Mouse (Mus musculus) E14TG2a.4 (cell line): ENCODE measurements around the gene Slc35d2.

ENCODE experiments used
- H3K27me3 ChIP-seq: 2 replicates; pipeline ENCODE4 v1.6.1; 2014; ENCODE audit warnings: low read length, control low read depth; ENCODE audit not compliant: insufficient read depth
- H3K36me3 ChIP-seq: 2 replicates; pipeline ENCODE4 v1.6.1; 2014; ENCODE audit warnings: low read length, control low read depth; ENCODE audit not compliant: insufficient read depth
- H3K4me1 ChIP-seq: replicated peaks from 2 replicates; pipeline ENCODE4 v1.6.1; 2014; ENCODE audit warnings: low read depth, low read length, control low read depth
- H3K4me3 ChIP-seq: replicated peaks from 2 replicates; pipeline ENCODE4 v1.5.1; 2014; ENCODE audit warnings: mild to moderate bottlenecking, low read length
- H3K9me3 ChIP-seq: 2 replicates; pipeline ENCODE4 v1.6.1; 2014; ENCODE audit warnings: low read length, control low read depth
- CTCF ChIP-seq: conservative IDR thresholded peaks from 2 replicates; pipeline ENCODE4 v1.5.1; 2014; ENCODE audit warnings: low read length
- NANOG ChIP-seq: IDR thresholded peaks from 2 replicates; pipeline ENCODE4 v1.6.1; 2014; ENCODE audit warnings: borderline replicate concordance, low read length, mixed read lengths
- POU5F1 ChIP-seq: IDR thresholded peaks from 2 replicates; pipeline ENCODE4 v1.6.1; 2014; ENCODE audit warnings: low read length, borderline replicate concordance

Gene Slc35d2

DNA sequence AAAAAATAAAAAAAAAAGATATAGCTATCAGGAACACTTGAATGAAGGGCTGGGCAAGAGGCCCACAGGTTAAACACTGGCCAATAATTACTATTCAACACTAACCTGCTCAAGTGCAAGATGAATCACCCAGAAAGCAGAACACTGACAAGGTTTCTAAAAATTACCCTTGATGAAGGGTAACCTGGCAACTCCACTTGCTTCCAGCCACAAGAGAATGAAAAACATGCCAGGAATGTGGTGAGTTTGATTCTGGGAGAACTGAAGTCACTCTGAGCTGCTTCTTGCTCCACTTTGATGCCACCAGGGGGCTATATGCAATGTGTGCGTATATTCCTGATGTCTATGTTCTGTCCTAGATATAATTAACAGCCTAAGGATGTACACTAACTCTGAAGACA lies 26.0 kb upstream of the Slc35d2 start:
- H3K4me3 ChIP-seq: no peak overlapping the region
- no peaks in the 10 kb centered on the region for H3K27me3 ChIP-seq
- H3K36me3 ChIP-seq: peaks cover 9% of the 10 kb centered on the region
- peaks cover 46% of the 10 kb centered on the region for H3K4me1 ChIP-seq
- no peak for TF ChIP-seq NANOG
- TF ChIP-seq CTCF: peak; percentile 27
- H3K9me3 ChIP-seq: no peaks in the 10 kb centered on the region

DNA sequence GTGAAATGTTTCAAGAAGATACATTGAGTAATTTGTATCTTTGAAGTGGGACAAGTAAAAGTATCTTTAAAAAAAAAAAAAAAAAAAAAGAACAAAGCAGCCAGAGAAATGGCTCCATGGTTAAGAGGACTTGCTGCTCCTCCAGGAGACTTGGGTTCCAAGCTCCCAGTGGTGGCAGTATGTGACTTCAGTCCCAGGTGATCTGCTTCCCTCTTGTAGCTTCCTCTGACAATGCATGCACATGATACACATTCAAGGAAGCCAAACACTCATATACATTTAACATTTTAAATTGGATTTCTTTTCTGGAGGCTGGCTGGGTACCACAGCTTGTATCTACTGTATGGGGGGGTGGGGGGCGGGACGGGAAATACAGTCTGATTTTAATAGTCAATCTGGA lies 25.5 kb upstream of the Slc35d2 start:
- H3K27me3 ChIP-seq: no peaks in the 10 kb centered on the region

DNA sequence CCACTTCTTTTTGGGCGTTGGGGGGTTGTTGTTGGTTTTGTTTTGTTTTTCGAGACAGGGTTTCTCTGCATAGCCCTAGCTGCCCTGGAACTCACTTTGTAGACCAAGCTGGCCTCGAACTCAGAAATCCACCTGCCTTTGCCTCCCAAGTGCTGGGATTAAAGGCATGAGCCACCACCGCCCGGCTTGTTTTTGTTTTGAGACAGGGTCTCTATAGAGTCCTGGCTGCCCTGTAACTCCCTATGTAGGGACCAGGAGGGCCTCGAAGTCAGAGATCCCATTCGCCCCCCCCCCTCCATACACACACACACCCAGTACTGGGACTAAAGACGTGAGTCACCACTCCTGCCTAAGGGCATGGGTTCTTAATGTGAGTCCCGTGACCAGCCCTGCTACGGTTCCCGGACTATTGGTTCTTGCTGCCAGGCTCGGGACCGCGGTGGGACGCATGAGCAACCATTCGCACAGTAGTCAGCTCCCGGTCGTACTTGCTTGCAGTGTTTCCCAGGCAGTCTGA lies 24.6 kb upstream of the Slc35d2 start:
- peaks cover 14% of the 10 kb centered on the region for H3K36me3 ChIP-seq
- H3K4me3 ChIP-seq: peak overlapping the region; percentile 65
- H3K4me1 ChIP-seq: peaks cover 55% of the 10 kb centered on the region
- H3K9me3 ChIP-seq: no peaks in the 10 kb centered on the region
- TF ChIP-seq CTCF: no peak
- H3K27me3 ChIP-seq: no peaks in the 10 kb centered on the region

More for the DNA sequence above, 25.5 kb upstream of the Slc35d2 start:
- Histone ChIP-seq H3K4me1 (peaks cover 47% of the 10 kb centered on the region), H3K9me3 (no peaks in the 10 kb centered on the region), H3K36me3 (peaks cover 14% of the 10 kb centered on the region), H3K4me3 (peak overlapping the region; percentile 65; the same call in 1 of the 2 replicates)
- TF ChIP-seq CTCF (no peak), POU5F1 (no peak), NANOG (no peak)

DNA sequence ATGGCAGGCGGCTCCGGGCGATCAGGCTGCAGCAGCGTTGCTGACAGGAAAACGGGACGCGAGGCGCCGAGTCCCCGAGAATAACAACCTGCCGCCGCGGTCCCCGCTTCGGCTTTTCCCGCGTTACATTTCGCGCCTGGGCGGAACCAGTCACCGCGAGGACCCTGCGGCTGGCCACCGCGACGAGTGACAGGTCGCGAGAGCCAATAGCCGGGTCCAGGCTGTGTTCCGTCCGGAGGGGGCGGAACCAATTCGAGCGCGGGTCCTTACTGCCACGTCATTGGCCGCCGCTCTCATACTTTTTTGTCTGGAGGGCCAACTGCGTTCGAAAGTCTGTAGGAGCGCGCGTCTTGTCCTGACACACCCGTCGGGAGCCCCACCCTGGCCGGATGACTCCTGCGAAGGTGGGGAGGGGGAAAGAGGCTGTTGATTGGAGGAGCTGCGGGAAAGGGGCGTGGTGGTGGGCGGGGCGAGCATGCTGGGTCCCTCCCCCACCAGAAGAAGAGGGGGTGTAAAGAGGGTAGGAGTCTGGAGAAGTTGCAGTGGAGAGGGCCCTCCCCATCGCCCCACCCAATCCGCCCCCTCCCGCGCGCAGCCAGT lies 24.0 kb upstream of the Slc35d2 start, which contains the start of gene Zfp367:
TSS of gene Zfp367 (minus strand) at position 120 of the 600 bp plus-strand sequence.
- peaks cover 14% of the 10 kb centered on the region for H3K36me3 ChIP-seq
- H3K9me3 ChIP-seq: no peaks in the 10 kb centered on the region
- TF ChIP-seq NANOG: no peak
- TF ChIP-seq POU5F1: no peak
- TF ChIP-seq CTCF: no peak
- peaks cover 61% of the 10 kb centered on the region for H3K4me1 ChIP-seq
- H3K4me3 ChIP-seq: peak within 1 kb of the TSS; percentile 99
- H3K27me3 ChIP-seq: no peaks in the 10 kb centered on the region

DNA sequence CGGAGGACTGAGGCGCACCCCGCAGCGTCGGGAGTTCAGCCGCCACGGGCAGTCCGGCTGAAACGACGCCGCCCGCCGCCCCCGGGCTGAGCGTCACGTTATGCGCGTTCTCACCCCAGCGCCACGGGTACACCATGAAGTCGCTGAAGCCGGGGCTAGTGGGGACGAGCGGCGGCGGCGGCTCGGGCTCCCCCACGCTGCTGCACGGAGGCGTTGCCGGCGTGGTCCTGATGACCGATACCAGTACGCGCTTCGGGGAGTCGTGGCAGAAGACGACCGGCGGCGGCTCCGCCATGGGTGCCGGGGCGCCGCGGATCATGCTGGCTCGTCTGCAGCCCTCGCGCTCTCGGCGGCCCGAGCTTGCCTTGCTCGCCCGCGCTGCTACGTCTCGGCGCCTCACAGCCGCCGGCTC lies 23.5 kb upstream of the Slc35d2 start:
- no peak for TF ChIP-seq POU5F1
- no peak for TF ChIP-seq CTCF
- TF ChIP-seq NANOG: no peak
- Histone ChIP-seq H3K9me3 (no peaks in the 10 kb centered on the region), H3K4me1 (peaks cover 65% of the 10 kb centered on the region), H3K36me3 (peaks cover 14% of the 10 kb centered on the region), H3K4me3 (peak overlapping the region; percentile 99), H3K27me3 (no peaks in the 10 kb centered on the region)

DNA sequence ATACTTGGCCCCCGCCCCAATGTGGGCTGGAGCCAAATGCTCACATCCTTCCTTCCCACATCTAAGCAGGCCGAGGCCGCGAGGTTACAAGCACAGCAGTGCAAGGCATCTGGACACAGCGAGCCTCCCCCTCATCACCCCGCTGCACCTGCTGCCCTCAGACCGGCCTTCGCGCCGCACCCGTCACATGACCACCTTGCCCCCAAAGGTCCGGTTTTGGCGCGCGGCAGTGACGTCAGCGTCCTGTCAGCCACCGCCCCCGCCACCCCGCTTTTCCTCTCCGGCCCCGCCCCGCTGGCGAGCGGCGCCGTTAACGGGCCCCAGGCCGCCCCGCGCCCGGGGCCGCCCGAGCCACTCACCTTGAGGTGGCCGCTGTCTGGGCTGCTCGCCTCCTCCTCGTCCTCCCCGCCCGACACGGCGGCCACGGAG lies 23.1 kb upstream of the Slc35d2 start:
- H3K36me3 ChIP-seq: peaks cover 17% of the 10 kb centered on the region
- H3K9me3 ChIP-seq: no peaks in the 10 kb centered on the region
- TF ChIP-seq POU5F1 (no peak), NANOG (no peak), CTCF (no peak)
- H3K27me3 ChIP-seq: no peaks in the 10 kb centered on the region
- H3K4me1 ChIP-seq: peaks cover 69% of the 10 kb centered on the region
- H3K4me3 ChIP-seq: peak overlapping the region; percentile 99

DNA sequence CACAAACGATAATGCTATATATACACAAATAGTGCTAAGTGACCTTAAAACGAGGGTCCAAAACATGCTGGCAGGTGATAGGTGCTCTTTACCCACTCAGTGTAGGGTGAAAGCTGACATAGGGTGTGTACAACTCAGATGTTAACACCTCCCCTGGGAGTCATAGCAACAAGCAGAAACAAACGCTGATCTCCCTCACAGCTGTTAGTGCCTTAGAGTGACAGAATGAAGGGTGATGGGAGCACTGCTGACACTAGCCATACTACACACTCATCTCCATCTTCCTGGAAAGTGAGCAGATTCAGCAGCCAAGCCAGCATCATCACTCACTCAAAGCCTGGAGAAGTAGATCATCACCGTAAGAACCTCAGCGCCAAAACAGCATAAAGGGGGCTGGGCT lies 21.0 kb upstream of the Slc35d2 start:
- Histone ChIP-seq H3K4me3 (peak overlapping the region; percentile 99), H3K27me3 (no peaks in the 10 kb centered on the region), H3K36me3 (peaks cover 27% of the 10 kb centered on the region), H3K4me1 (peaks cover 66% of the 10 kb centered on the region), H3K9me3 (no peaks in the 10 kb centered on the region)
- TF ChIP-seq CTCF: no peak
- no peak for TF ChIP-seq POU5F1
- TF ChIP-seq NANOG: no peak

DNA sequence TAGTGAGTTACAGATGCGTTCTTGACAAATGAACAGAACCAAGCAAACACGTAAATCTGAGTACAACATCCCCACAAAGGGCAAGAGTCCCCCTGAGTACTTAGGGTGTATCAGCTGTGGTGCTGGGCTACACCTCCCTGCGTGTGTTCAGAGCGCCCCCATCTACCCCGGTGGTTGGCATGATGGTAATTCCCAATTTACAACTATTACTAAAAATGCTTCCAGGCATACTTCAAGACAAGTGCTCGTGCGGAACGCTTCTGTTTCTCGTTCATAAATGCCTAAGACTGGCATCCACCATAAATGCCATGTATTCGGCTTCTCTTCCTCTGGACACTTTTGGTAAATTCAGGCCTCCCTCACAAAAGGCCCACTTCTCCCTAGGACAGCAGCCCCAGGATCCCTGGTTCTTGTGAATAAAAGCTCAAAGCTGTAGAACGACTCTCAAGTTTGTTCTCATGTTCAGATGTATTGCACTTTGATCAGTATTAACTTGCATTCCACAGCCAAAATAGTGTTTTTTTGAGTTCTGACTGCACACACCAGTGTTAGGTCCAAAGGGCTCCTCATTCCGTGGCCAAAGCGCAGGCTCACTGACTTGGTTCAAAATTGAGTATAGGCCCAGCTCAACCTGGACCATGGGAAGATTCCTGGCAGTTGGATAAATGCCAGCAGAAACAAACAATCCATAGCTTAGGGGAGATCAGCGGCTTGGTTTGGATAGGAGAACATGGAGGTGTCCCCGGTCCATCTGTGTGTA lies 628 bp upstream of the Slc35d2 start:
- no peaks in the 10 kb centered on the region for H3K27me3 ChIP-seq
- H3K4me1 ChIP-seq: peaks cover 34% of the 10 kb centered on the region
- TF ChIP-seq POU5F1: no peak
- TF ChIP-seq NANOG: no peak
- no peak for TF ChIP-seq CTCF
- H3K4me3 ChIP-seq: peak overlapping the region; percentile 82
- peaks cover 37% of the 10 kb centered on the region for H3K36me3 ChIP-seq
- H3K9me3 ChIP-seq: no peaks in the 10 kb centered on the region

DNA sequence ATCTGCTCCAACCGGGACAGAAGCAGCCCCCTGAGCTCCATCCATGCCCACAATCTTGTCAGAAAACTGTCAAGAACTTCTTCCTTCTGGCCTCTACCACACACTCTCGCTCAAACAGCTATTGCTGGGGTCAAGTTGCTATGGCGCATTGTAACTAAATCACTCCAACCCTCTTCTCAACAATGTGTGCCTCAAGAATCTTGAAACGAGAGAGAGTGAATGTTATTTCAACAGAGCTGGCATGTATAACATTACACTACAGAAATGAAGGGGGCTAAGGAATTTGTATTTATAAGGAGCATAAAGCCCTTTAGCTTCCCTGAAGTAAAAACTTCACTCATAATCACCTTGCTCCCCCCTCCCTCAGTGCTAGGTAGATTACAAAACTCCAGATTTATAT lies 2.9 kb downstream of the Slc35d2 start:
- TF ChIP-seq CTCF (no peak), NANOG (no peak), POU5F1 (no peak)
- no peaks in the 10 kb centered on the region for H3K9me3 ChIP-seq
- peaks cover 8% of the 10 kb centered on the region for H3K36me3 ChIP-seq
- H3K27me3 ChIP-seq: no peaks in the 10 kb centered on the region
- H3K4me1 ChIP-seq: peaks cover 27% of the 10 kb centered on the region
- no peak overlapping the region for H3K4me3 ChIP-seq
